Mouse (Mus musculus) frontal cortex, postnatal 14 days (tissue): ENCODE data around the gene Kdf1.

ENCODE experiments used
- DNase-seq, 2 experiments: peaks; one replicate each; pipeline ENCODE4 v3.0.0; 2022; ENCODE audit warnings: low spot score in 2 of 2

Gene Kdf1

GRCm38 (mm10) chr4:133553448-133554330 lies 34.9 kb downstream of the Kdf1 start:
- no peak for DNase-seq

GRCm38 (mm10) chr4:133557041-133557717 lies 38.4 kb downstream of the Kdf1 start:
- DNase-seq: no peak

- no peak for DNase-seq
These were observed 41.1 kb downstream of the Kdf1 start for GRCm38 (mm10) chr4:133559846-133560245.

- DNase-seq: no peak
These were observed 42.9 kb downstream of the Kdf1 start for GRCm38 (mm10) chr4:133561622-133562021.

GRCm38 (mm10) chr4:133563123-133563571 lies 44.4 kb downstream of the Kdf1 start:
- DNase-seq: no peak

- no peak for DNase-seq
These were observed 48.5 kb downstream of the Kdf1 start for GRCm38 (mm10) chr4:133567251-133567650.

- no peak for DNase-seq
These were observed 50.7 kb downstream of the Kdf1 start for GRCm38 (mm10) chr4:133569291-133570065.

GRCm38 (mm10) chr4:133570066-133570466 lies 51.3 kb downstream of the Kdf1 start:
- no peak for DNase-seq

- DNase-seq: peak; percentile 84 to 89
These were observed 55.5 kb downstream of the Kdf1 start, which contains the start of gene Gpatch3 for GRCm38 (mm10) chr4:133574070-133574842. TSS of gene Gpatch3 (plus strand) at chr4:133574745.

- peak in 1 of 2 experiments; percentile 10 for DNase-seq
These were observed 56.1 kb downstream of the Kdf1 start for GRCm38 (mm10) chr4:133574843-133575202.

- no peak for DNase-seq
These were observed 59.2 kb downstream of the Kdf1 start for GRCm38 (mm10) chr4:133577983-133578382.
